Mouse (Mus musculus): Measurements from ENCODE around the gene Neurod2.

GRCm38 (mm10) chr11:98336245-98337107 lies 7.0 kb upstream of the Neurod2 start:
- TF ChIP-seq CTCF (IDR thresholded peaks at IDR 0.05; ENCODE audit: control insufficient read depth, insufficient read depth, insufficient read length) = no peak
- no peak for TF ChIP-seq MAX (IDR thresholded peaks at IDR 0.05)
- TF ChIP-seq MYOG (IDR thresholded peaks at IDR 0.05; ENCODE audit: control insufficient read depth, extremely low read depth, insufficient read length) = no peak
- no peak for TF ChIP-seq USF1 (IDR thresholded peaks at IDR 0.05; ENCODE audit: low read depth)
- TF ChIP-seq CEBPB (IDR thresholded peaks at IDR 0.05; ENCODE audit: low read depth) = no peak
- no peak for TF ChIP-seq MYOD1 (IDR thresholded peaks at IDR 0.05; ENCODE audit: control insufficient read depth, insufficient read length, low read depth)
- TF ChIP-seq FOSL1 (IDR thresholded peaks at IDR 0.05; ENCODE audit: insufficient read depth, low read length, poor library complexity, severe bottlenecking) = no peak

All from C2C12 (cell line).